Mouse (Mus musculus) cerebellum, adult 2 months (tissue): ENCODE data around the gene Eif2ak3.

ENCODE experiments used
- CTCF ChIP-seq: fragments of 200-500 bp; IDR thresholded peaks from 2 replicates; pipeline ENCODE4 v1.5.1; 2011; ENCODE audit warnings: low read depth, mild to moderate bottlenecking, control low read depth, low read length, moderate library complexity, borderline replicate concordance; ENCODE audit not compliant: insufficient read depth
- POLR2A ChIP-seq: fragments of 200-500 bp; IDR thresholded peaks from 2 replicates; pipeline ENCODE4 v1.6.1; 2011; ENCODE audit warnings: low read length, control low read depth, borderline replicate concordance; ENCODE audit not compliant: insufficient read depth

DNA sequence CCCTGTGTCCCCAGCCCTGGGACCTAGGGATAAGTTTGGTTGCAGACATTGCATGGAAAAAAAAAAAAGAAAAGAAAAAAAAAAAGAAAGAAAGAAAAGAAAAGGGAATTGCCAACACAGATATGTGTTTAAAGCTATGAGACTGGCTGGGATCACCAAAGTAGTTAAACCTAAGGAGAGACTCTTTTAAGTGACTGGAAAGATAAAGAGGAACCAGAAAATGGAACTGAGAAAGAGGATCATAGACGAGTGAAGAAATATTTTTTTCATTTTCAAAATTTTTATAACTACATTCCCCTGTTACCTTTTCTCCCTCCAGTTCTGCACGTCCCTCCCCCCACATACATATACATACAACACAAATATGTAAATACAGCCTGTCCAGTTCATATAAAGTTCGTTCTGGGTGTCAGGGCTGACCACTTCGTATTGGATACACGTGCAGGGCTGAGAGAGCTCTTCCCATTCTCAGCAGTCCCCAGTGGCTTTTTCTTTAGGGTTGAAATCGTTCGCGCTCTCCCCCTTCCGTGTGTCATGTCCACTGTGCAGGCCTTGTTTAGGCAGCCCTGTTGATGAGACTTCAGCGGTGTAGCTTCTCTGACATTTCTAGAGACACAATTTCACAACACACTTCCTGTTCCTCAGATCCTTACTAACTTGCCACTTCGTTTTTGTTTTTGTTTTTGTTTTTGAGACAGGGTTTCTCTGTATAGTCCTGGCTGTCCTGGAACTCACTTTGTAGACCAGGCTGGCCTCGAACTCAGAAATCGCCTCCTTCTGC, 11.4 kb downstream of the Eif2ak3 start:
- TF ChIP-seq CTCF (no peak), POLR2A (no peak)
